9 mouse cellular contexts compared by ENCODE assay signal in the genomic region with DNA sequence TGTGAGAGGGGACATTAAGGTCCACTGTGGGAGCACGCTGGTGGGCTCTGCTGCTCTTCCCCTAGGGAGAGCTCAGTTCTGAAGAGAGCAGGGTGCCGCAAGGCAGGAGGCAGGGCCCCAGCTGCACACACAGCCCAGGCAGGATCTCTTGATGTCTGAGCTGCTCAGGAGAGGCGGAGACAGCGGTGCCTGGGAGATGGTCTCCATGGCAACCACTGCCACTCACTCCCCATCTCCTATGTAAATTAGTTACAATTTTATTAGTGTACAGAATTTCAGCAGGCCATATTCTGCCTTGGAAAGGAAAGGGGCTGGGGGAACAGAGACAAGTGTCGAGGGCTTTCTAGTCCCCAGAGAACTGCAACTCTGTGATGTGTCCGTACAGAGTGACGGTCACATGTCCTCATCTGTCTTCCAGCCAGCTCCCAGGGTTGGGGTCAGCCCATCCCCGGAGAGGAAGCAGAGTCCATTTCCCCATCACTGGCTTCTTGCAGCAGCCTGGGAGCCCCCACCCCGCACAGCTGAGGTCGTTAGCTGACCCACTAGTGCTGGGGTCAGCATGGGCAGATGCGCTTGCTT. TPM values are rescaled to one million over a fixed set of nuclear protein-coding genes. Genes with fewer than 3 reads are reported as not detected.
DNase-seq lines count a peak whose midpoint lies in the region; ATAC-seq lines count a peak whose summit lies in the region.
"Had no signal": no experiment of that assay in that cellular context is flagged by ENCODE, and none has a peak within 500 bp of the region (broad histone marks: within the 10 kb centered on the region; RNA-seq: fewer than 3 reads in every experiment).

No protein-coding gene starts in this region.

- peak; percentile 86 for DNase-seq in layer of hippocampus, adult 11-12 months (ENCODE audit: low spot score)
- DNase-seq in layer of hippocampus, adult 9-10 months (ENCODE audit: low spot score) = no peak
- peak; percentile 72 for DNase-seq in forebrain, embryonic 10.5 days (ENCODE audit: extremely low spot score, low spot score)
- DNase-seq in hindbrain, embryonic 14.5 days (ENCODE audit: low spot score) = peak; percentile 82
- DNase-seq in layer of hippocampus, postnatal 14 days (ENCODE audit: low spot score in 2 of 2) = peak; percentile 79 to 85
- DNase-seq in midbrain, embryonic 11.5 days (ENCODE audit: low spot score, missing footprints) = peak; percentile 95
- DNase-seq in telencephalon, adult 2 months (ENCODE audit: low read depth, low spot score) = peak; percentile 92

- no peaks in the 10 kb centered on the region for H3K36me3 ChIP-seq in forebrain, embryonic 10.5 days (replicated peaks)
- no peaks in the 10 kb centered on the region for H3K36me3 ChIP-seq in hindbrain, embryonic 14.5 days (replicated peaks; ENCODE audit: control insufficient read depth, insufficient read depth)
- no peaks in the 10 kb centered on the region for H3K36me3 ChIP-seq in midbrain, embryonic 11.5 days (ENCODE audit: control insufficient read depth, insufficient read depth, low read length)

- ATAC-seq in hindbrain, embryonic 14.5 days (ENCODE audit: low FRiP score) = peak; percentile 93
- peak; percentile 94 for ATAC-seq in midbrain, embryonic 11.5 days (ENCODE audit: low FRiP score)
- ATAC-seq in megakaryocyte, adult 5-6 weeks (ENCODE audit: poor library complexity, severe bottlenecking) = no peak

- H3K9ac ChIP-seq in hindbrain, embryonic 14.5 days = peak overlapping the region; percentile 52
- peak overlapping the region; percentile 48 for H3K9ac ChIP-seq in midbrain, embryonic 11.5 days (ENCODE audit: low read length)

- H3K27ac ChIP-seq in forebrain, embryonic 10.5 days = peak overlapping the region; percentile 90
- H3K27ac ChIP-seq in hindbrain, embryonic 14.5 days = peak overlapping the region; percentile 99
- H3K27ac ChIP-seq in midbrain, embryonic 11.5 days (ENCODE audit: low read depth, low read length) = peak overlapping the region; percentile 96
- H3K27ac ChIP-seq: macrophage had no signal

- peaks cover 77% of the 10 kb centered on the region for H3K4me1 ChIP-seq in forebrain, embryonic 10.5 days
- H3K4me1 ChIP-seq in hindbrain, embryonic 14.5 days (replicated peaks; ENCODE audit: control insufficient read depth, insufficient read depth, low read length) = peaks cover 54% of the 10 kb centered on the region
- H3K4me1 ChIP-seq in midbrain, embryonic 11.5 days (ENCODE audit: control insufficient read depth, insufficient read depth, low read length) = peaks cover 44% of the 10 kb centered on the region

- WGBS in forebrain, embryonic 10.5 days = 6% methylated on average over 11 of the region's 11 CpGs
- 2% methylated on average over 11 of the region's 11 CpGs for WGBS in hindbrain, embryonic 14.5 days
- 4% methylated on average over 11 of the region's 11 CpGs for WGBS in midbrain, embryonic 11.5 days

- H3K27me3 ChIP-seq in forebrain, embryonic 10.5 days (ENCODE audit: poor library complexity, severe bottlenecking) = peaks cover 5% of the 10 kb centered on the region; the same call in 1 of the 2 replicates
- H3K27me3 ChIP-seq in hindbrain, embryonic 14.5 days (ENCODE audit: control insufficient read depth, insufficient read depth, low read length) = no peaks in the 10 kb centered on the region
- H3K27me3 ChIP-seq in midbrain, embryonic 11.5 days (ENCODE audit: control insufficient read depth, insufficient read depth, low read length) = no peaks in the 10 kb centered on the region

- peak overlapping the region; percentile 29; the same call in 1 of the 2 replicates for H3K4me3 ChIP-seq in forebrain, embryonic 10.5 days
- no peak overlapping the region for H3K4me3 ChIP-seq in hindbrain, embryonic 14.5 days (replicated peaks; ENCODE audit: low read length)
- H3K4me3 ChIP-seq in midbrain, embryonic 11.5 days (ENCODE audit: low read depth, low read length) = no peak overlapping the region

- H3K9me3 ChIP-seq in forebrain, embryonic 10.5 days = no peaks in the 10 kb centered on the region
- H3K9me3 ChIP-seq in hindbrain, embryonic 14.5 days (ENCODE audit: control insufficient read depth, low read length) = no peaks in the 10 kb centered on the region
- no peaks in the 10 kb centered on the region for H3K9me3 ChIP-seq in midbrain, embryonic 11.5 days (ENCODE audit: control insufficient read depth, low read length)

- H3K4me2 ChIP-seq in hindbrain, embryonic 14.5 days (replicated peaks) = peak overlapping the region; percentile 37
- peak overlapping the region; percentile 37 for H3K4me2 ChIP-seq in midbrain, embryonic 11.5 days

RNA-seq across cellular contexts. Expression of gene Cstad, which starts 52.6 kb away (rescaled TPM):
- 0.35 TPM in 1 of 2 replicates, not detected in the other for polyA plus RNA-seq in forebrain, embryonic 10.5 days (2016; fragmentation: Nextera tagmentation; extraction: Ambion mirVana)
- 1.6 TPM in 1 of 2 replicates, not detected in the other for polyA plus RNA-seq in hindbrain, embryonic 14.5 days (2014; fragmentation: Nextera tagmentation; extraction: Ambion mirVana)
- 1 to 10 TPM; 7.5 to 9.3 TPM for total RNA-seq in layer of hippocampus, postnatal 14 days (2021)
- 0.21 and 0.74 TPM in 2 replicates for polyA plus RNA-seq in midbrain, embryonic 11.5 days (2014; fragmentation: Nextera tagmentation; extraction: Ambion mirVana)
- total RNA-seq in megakaryocyte, adult 5-6 weeks (2015) = 0.27 and 0.60 TPM in 2 replicates
- not detected in 2 replicates for total RNA-seq in megakaryocyte, adult 5-6 weeks (2017)
